23 mouse cellular contexts compared by ENCODE assay signal in genomic region chr2:25598749-25599148, GRCm38 (mm10). TPM values are rescaled to one million over a fixed set of nuclear protein-coding genes. Genes with fewer than 3 reads are reported as not detected.
A peak's percentile ranks its signal among the peaks of the same experiment; 100 is the strongest.
DNase-seq lines count a peak whose midpoint lies in the region.
"Had no signal": no experiment of that assay in that cellular context is flagged by ENCODE, and none has a peak within 500 bp of the region (broad histone marks: within the 10 kb centered on the region; RNA-seq: fewer than 3 reads in every experiment).

No protein-coding gene starts in this region.

- DNase-seq in adrenal gland, adult 2 months = peak; percentile 59
- no peak for DNase-seq in adrenal gland, postnatal 36 days
- peak; percentile 59 for DNase-seq in 3T3-L1 (ENCODE audit: low read depth, low spot score)
- DNase-seq in NIH3T3 (ENCODE audit: low read depth) = peak; percentile 18
- no peak for DNase-seq in cerebellum, adult 18-20 months
- no peak for DNase-seq in spleen, adult 12 weeks (ENCODE audit: low spot score)
- DNase-seq: adrenal gland, adult 8-10 months; adrenal gland, postnatal 10 days; adrenal gland, postnatal 14 days; adrenal gland, postnatal 25 days; B cell, adult 2 months; cerebellum, adult 11 months; cerebellum, adult 11-12 months; cerebellum, adult 2 months; cerebellum, adult 8-10 months; cerebellum, adult 9-10 months; cerebellum, adult 9-11 months; cerebellum, postnatal 10 days had no signal

RNA-seq across cellular contexts. Expression of gene Rabl6, which starts 9.6 kb away (rescaled TPM):
- total RNA-seq in adrenal gland, adult 2 months (2021) = 10 to 100 TPM; 86.4 to 96.9 TPM
- 139 and 150 TPM in 2 replicates for polyA plus RNA-seq in adrenal gland, adult 2 months (2012; rRNA removed)
- total RNA-seq in adrenal gland, postnatal 36 days (2021) = 10 to 100 TPM; 85.4 to 97.5 TPM

RNA-seq across cellular contexts. Expression of gene Ajm1, which starts 17.2 kb away (rescaled TPM):
- 1 to 10 TPM; 1.4 to 2.1 TPM for total RNA-seq in adrenal gland, adult 2 months (2021)
- 10.5 and 13.5 TPM in 2 replicates for polyA plus RNA-seq in adrenal gland, adult 2 months (2012; rRNA removed)
- 1 to 10 TPM in 1 of 2 experiments, under 1 TPM in 1; 0.73 to 1.3 TPM for total RNA-seq in adrenal gland, postnatal 36 days (2021)
- polyA plus RNA-seq: CD4-positive, CD25-positive, alpha-beta regulatory T cell, adult 4 months had no signal

RNA-seq across cellular contexts. Expression of gene Ccdc183, which starts 18.7 kb away (rescaled TPM):
- total RNA-seq in adrenal gland, adult 2 months (2021) = not detected
- polyA plus RNA-seq in adrenal gland, adult 2 months (2012; rRNA removed) = not detected in 2 replicates
- not detected for total RNA-seq in adrenal gland, postnatal 36 days (2021)
- total RNA-seq: adrenal gland, adult 18-20 months; adrenal gland, adult 8-10 months; adrenal gland, postnatal 10 days; adrenal gland, postnatal 14 days; adrenal gland, postnatal 25 days; CH12.LX had no signal
- polyA plus RNA-seq: activated CD4-positive, CD25-positive, alpha-beta regulatory T cell, adult 4 months; CD4-positive, CD25-positive, alpha-beta regulatory T cell, adult 4 months; cerebellum, adult 2 months; G1E had no signal

RNA-seq across cellular contexts. Expression of gene Tmem141, which starts 23.1 kb away (rescaled TPM):
- 10 to 100 TPM; 23.2 to 35.5 TPM for total RNA-seq in adrenal gland, adult 2 months (2021)
- polyA plus RNA-seq in adrenal gland, adult 2 months (2012; rRNA removed) = 27.1 and 27.9 TPM in 2 replicates
- 10 to 100 TPM; 22.1 to 38.9 TPM for total RNA-seq in adrenal gland, postnatal 36 days (2021)
- total RNA-seq: G1E had no signal
- polyA plus RNA-seq: G1E had no signal

RNA-seq across cellular contexts. Expression of gene Phpt1, which starts 23.7 kb away (rescaled TPM):
- 10 to 100 TPM; 53.5 to 54.1 TPM for total RNA-seq in adrenal gland, adult 2 months (2021)
- 36.7 and 53.4 TPM in 2 replicates for polyA plus RNA-seq in adrenal gland, adult 2 months (2012; rRNA removed)
- total RNA-seq in adrenal gland, postnatal 36 days (2021) = 10 to 100 TPM; 54.3 to 64.6 TPM

Comparison
In these comparisons a context has a peak if more than half of its experiments do, and no peak if none do; other contexts are left out.
1. DNase-seq: peak in adrenal gland, adult 2 months (single experiment), 3T3-L1 (single experiment) and NIH3T3 (single experiment); none in adrenal gland, postnatal 36 days (0 of 2), cerebellum, adult 18-20 months (0 of 2) and spleen, adult 12 weeks (single experiment).